ENCODE assay signal across 12 mouse cellular contexts in genomic region chr9:43206022-43206390, GRCm38 (mm10). TPM values are rescaled to one million over a fixed set of nuclear protein-coding genes. Genes with fewer than 3 reads are reported as not detected.
A peak's percentile ranks its signal among the peaks of the same experiment; 100 is the strongest.
DNase-seq lines count a peak whose midpoint lies in the region; ATAC-seq and TF ChIP-seq lines count a peak whose summit lies in the region.
"Had no signal": no experiment of that assay in that cellular context is flagged by ENCODE, and none has a peak within 500 bp of the region (broad histone marks: within the 10 kb centered on the region; RNA-seq: fewer than 3 reads in every experiment).

No protein-coding gene starts in this region.

- H3K9ac ChIP-seq in kidney, postnatal 0 days (ENCODE audit: low read depth, low read length): no peak overlapping the region
- 0 out of 2 replicates have a peak overlapping the region, but pooled peaks have one; percentile 11 for H3K9ac ChIP-seq in neural tube, embryonic 14.5 days (replicated peaks; ENCODE audit: low read depth, low read length)

- peak overlapping the region; percentile 65 for H3K4me2 ChIP-seq in kidney, postnatal 0 days (ENCODE audit: low read length)
- H3K4me2 ChIP-seq in neural tube, embryonic 14.5 days (ENCODE audit: low read depth, low read length): peak overlapping the region; percentile 37; the same call in 1 of the 2 replicates

- no peaks in the 10 kb centered on the region for H3K36me3 ChIP-seq in kidney, postnatal 0 days (ENCODE audit: insufficient read depth, low read length)
- no peaks in the 10 kb centered on the region for H3K36me3 ChIP-seq in forebrain, embryonic 10.5 days (replicated peaks)
- H3K36me3 ChIP-seq in limb, embryonic 10.5 days: no peaks in the 10 kb centered on the region
- no peaks in the 10 kb centered on the region for H3K36me3 ChIP-seq in neural tube, embryonic 14.5 days (ENCODE audit: control insufficient read depth, insufficient read depth, low read length)

- no peaks in the 10 kb centered on the region for H3K9me3 ChIP-seq in kidney, postnatal 0 days (replicated peaks; ENCODE audit: low read length)
- no peaks in the 10 kb centered on the region for H3K9me3 ChIP-seq in forebrain, embryonic 10.5 days
- H3K9me3 ChIP-seq in limb, embryonic 10.5 days (replicated peaks): no peaks in the 10 kb centered on the region
- H3K9me3 ChIP-seq in neural tube, embryonic 14.5 days (ENCODE audit: control insufficient read depth, low read length): no peaks in the 10 kb centered on the region

- peaks cover 15% of the 10 kb centered on the region for H3K4me1 ChIP-seq in kidney, postnatal 0 days (replicated peaks; ENCODE audit: insufficient read depth, low read length)
- peaks cover 30% of the 10 kb centered on the region for H3K4me1 ChIP-seq in forebrain, embryonic 10.5 days
- H3K4me1 ChIP-seq in limb, embryonic 10.5 days: peaks cover 26% of the 10 kb centered on the region
- H3K4me1 ChIP-seq in neural tube, embryonic 14.5 days (ENCODE audit: control insufficient read depth, insufficient read depth, low read length): peaks cover 2% of the 10 kb centered on the region; the same call in 1 of the 2 replicates

- H3K27me3 ChIP-seq in kidney, postnatal 0 days (ENCODE audit: insufficient read depth, low read length): peaks cover 13% of the 10 kb centered on the region
- peaks cover 91% of the 10 kb centered on the region for H3K27me3 ChIP-seq in forebrain, embryonic 10.5 days (ENCODE audit: poor library complexity, severe bottlenecking)
- peaks cover 82% of the 10 kb centered on the region for H3K27me3 ChIP-seq in limb, embryonic 10.5 days (ENCODE audit: low read depth, poor library complexity, severe bottlenecking)
- H3K27me3 ChIP-seq in neural tube, embryonic 14.5 days (ENCODE audit: control insufficient read depth, insufficient read depth, low read length): peaks cover 14% of the 10 kb centered on the region

- whole genome bisulfite sequencing in kidney, postnatal 0 days: 2% methylated on average over 15 of the region's 15 CpGs
- 2% methylated on average over 15 of the region's 15 CpGs for WGBS in forebrain, embryonic 10.5 days
- WGBS in limb, embryonic 10.5 days: 3% methylated on average over 15 of the region's 15 CpGs
- WGBS in neural tube, embryonic 14.5 days: 1% methylated on average over 15 of the region's 15 CpGs

- H3K4me3 ChIP-seq in kidney, postnatal 0 days (replicated peaks; ENCODE audit: low read depth, low read length): peak overlapping the region; percentile 29
- peak overlapping the region; percentile 51 for H3K4me3 ChIP-seq in forebrain, embryonic 10.5 days
- H3K4me3 ChIP-seq in limb, embryonic 10.5 days: peak overlapping the region; percentile 48
- H3K4me3 ChIP-seq in neural tube, embryonic 14.5 days (ENCODE audit: low read depth, low read length): no peak overlapping the region; the same call in 1 of the 2 replicates

- H3K27ac ChIP-seq in kidney, postnatal 0 days: no peak overlapping the region
- peak overlapping the region; percentile 48; the same call in 1 of the 2 replicates for H3K27ac ChIP-seq in forebrain, embryonic 10.5 days
- no peak overlapping the region for H3K27ac ChIP-seq in limb, embryonic 10.5 days
- no peak overlapping the region for H3K27ac ChIP-seq in neural tube, embryonic 14.5 days (ENCODE audit: low read depth, low read length)

- DNase-seq in kidney, postnatal 0 days (ENCODE audit: low spot score): no peak
- no peak for DNase-seq in kidney, adult 8-10 months
- no peak for DNase-seq in forebrain, embryonic 10.5 days (ENCODE audit: extremely low spot score, low spot score)
- DNase-seq in limb, embryonic 10.5 days (ENCODE audit: low spot score): peak; percentile 50
- DNase-seq in natural killer cell, adult 2 months (ENCODE audit: low spot score in 2 of 2): no peak
- DNase-seq: kidney, postnatal 14 days had no signal

- no peak for ATAC-seq in kidney, postnatal 0 days (replicated peaks; ENCODE audit: low FRiP score, low read depth)
- ATAC-seq in neural tube, embryonic 14.5 days (ENCODE audit: low read depth): no peak
- ATAC-seq in monocyte, adult 5-6 weeks (replicated peaks; ENCODE audit: insufficient number of reproducible peaks, low FRiP score, low TSS enrichment, poor library complexity, severe bottlenecking): no peak
- ATAC-seq in cerebellum, adult (ENCODE audit: insufficient number of reproducible peaks, low FRiP score, low TSS enrichment): no peak

- TF ChIP-seq CTCF in kidney, postnatal 0 days (IDR thresholded peaks at IDR 0.05; ENCODE audit: low read depth): no peak

RNA-seq across cellular contexts. Expression of gene Pou2f3, which starts 4.2 kb away (rescaled TPM):
- 0.41 and 0.47 TPM in 2 replicates for polyA plus RNA-seq in kidney, postnatal 0 days (2015; fragmentation: Nextera tagmentation; extraction: Ambion mirVana)
- not detected in 2 replicates for polyA plus RNA-seq in forebrain, embryonic 10.5 days (2016; fragmentation: Nextera tagmentation; extraction: Ambion mirVana)
- 0.08 TPM in 1 of 2 replicates, not detected in the other for polyA plus RNA-seq in limb, embryonic 10.5 days (2016; fragmentation: Nextera tagmentation; extraction: Ambion mirVana)
- polyA plus RNA-seq in neural tube, embryonic 14.5 days (2014; fragmentation: Nextera tagmentation; extraction: Ambion mirVana): not detected in 2 replicates
- total RNA-seq in monocyte, adult 5-6 weeks (2017): not detected in 3 replicates
- total RNA-seq: megakaryocyte, adult 5-6 weeks; MEL had no signal
- polyA plus RNA-seq: spleen, adult 2 months had no signal

RNA-seq across cellular contexts. Expression of gene Oaf, which starts 33.7 kb away (rescaled TPM):
- 57.2 and 62.9 TPM in 2 replicates for polyA plus RNA-seq in kidney, postnatal 0 days (2015; fragmentation: Nextera tagmentation; extraction: Ambion mirVana)
- 42.1 and 46.5 TPM in 2 replicates for polyA plus RNA-seq in forebrain, embryonic 10.5 days (2016; fragmentation: Nextera tagmentation; extraction: Ambion mirVana)
- 68.6 and 87.4 TPM in 2 replicates for polyA plus RNA-seq in limb, embryonic 10.5 days (2016; fragmentation: Nextera tagmentation; extraction: Ambion mirVana)
- 2.3 and 9.3 TPM in 2 replicates for polyA plus RNA-seq in neural tube, embryonic 14.5 days (2014; fragmentation: Nextera tagmentation; extraction: Ambion mirVana)
- total RNA-seq in monocyte, adult 5-6 weeks (2017): 0.10 to 0.43 TPM in 2 of 3 replicates, not detected in the other
